Mouse (Mus musculus) lung, postnatal 0 days (tissue): ENCODE measurements around the gene Trappc10. TPM values are rescaled to one million over a fixed set of nuclear protein-coding genes. Genes with fewer than 3 reads are reported as not detected.

ENCODE experiments used
- ATAC-seq: fragments of 200-750 bp; cut with Nextera tagmentation; 2 replicates; pipeline ENCODE4 v1.8.0; 2017; ENCODE audit warnings: moderate library complexity
- DNase-seq: peaks from one replicate; pipeline ENCODE4 v3.0.0-alpha.2; 2016; ENCODE audit warnings: low spot score
- H3K27ac ChIP-seq: fragments of 300-500 bp; sonication (generic); 2 replicates; pipeline ENCODE4 v1.5.1; 2014; ENCODE audit warnings: antibody characterized with exemption, mild to moderate bottlenecking, low read length, mixed read lengths
- H3K27me3 ChIP-seq: fragments of 300-500 bp; sonication (generic); replicated peaks from 2 replicates; pipeline ENCODE4 v1.6.1; 2014; ENCODE audit warnings: low read length, mixed read lengths; ENCODE audit not compliant: insufficient read depth
- H3K36me3 ChIP-seq: fragments of 300-500 bp; sonication (generic); 2 replicates; pipeline ENCODE4 v1.6.1; 2014; ENCODE audit warnings: low read length, mixed read lengths; ENCODE audit not compliant: insufficient read depth
- H3K4me1 ChIP-seq: fragments of 300-500 bp; sonication (generic); 2 replicates; pipeline ENCODE4 v1.6.1; 2014; ENCODE audit warnings: antibody characterized with exemption, low read depth, low read length, mixed read lengths; ENCODE audit not compliant: insufficient read depth
- H3K4me2 ChIP-seq: fragments of 300-500 bp; sonication (generic); replicated peaks from 2 replicates; pipeline ENCODE4 v1.6.1; 2014; ENCODE audit warnings: low read depth, mild to moderate bottlenecking, low read length, moderate library complexity, mixed read lengths
- H3K4me3 ChIP-seq: fragments of 300-500 bp; sonication (generic); 2 replicates; pipeline ENCODE4 v1.5.1; 2014; ENCODE audit warnings: low read depth, low read length
- H3K9ac ChIP-seq: fragments of 300-500 bp; sonication (generic); replicated peaks from 2 replicates; pipeline ENCODE4 v1.6.1; 2014; ENCODE audit warnings: low read depth, mild to moderate bottlenecking
- H3K9me3 ChIP-seq: fragments of 300-500 bp; sonication (generic); 2 replicates; pipeline ENCODE4 v1.6.1; 2016; ENCODE audit warnings: low read length, mixed read lengths
- CTCF ChIP-seq: IDR thresholded peaks from 2 replicates; pipeline ENCODE4 v1.5.1; 2016; ENCODE audit warnings: antibody characterized with exemption, mild to moderate bottlenecking
- EP300 ChIP-seq: IDR thresholded peaks from 2 replicates; pipeline ENCODE4 v1.6.1; 2016; ENCODE audit warnings: antibody characterized with exemption, mild to moderate bottlenecking, control low read depth
- WGBS: fragments of 180-500 bp; shearing (Covaris S2); extraction: QIAGEN DNeasy Blood & Tissue Kit; methylation state at CpG from one replicate; pipeline ENCODE4 v1.1.7; 2014; 5-methylcytosine and 5-hydroxymethylcytosine counted together
- polyA plus RNA-seq: library from polyadenylated mRNA; unstranded; fragments of >200 nt; fragmentation: Nextera tagmentation; extraction: Ambion mirVana; gene quantifications from 2 replicates; pipeline ENCODE4 v1.2.1, GENCODE M21; 2015

Trappc10 gene
- polyA plus RNA-seq, 1 experiment from 2014 or later = 19.2 TPM

GRCm38 (mm10) chr10:78287465-78288132 is 43.2 kb upstream of the Trappc10 start:
- ATAC-seq = peak; percentile 8; the same call in 1 of the 2 replicates
- no peaks in the 10 kb centered on the region for H3K27me3 ChIP-seq

DNA sequence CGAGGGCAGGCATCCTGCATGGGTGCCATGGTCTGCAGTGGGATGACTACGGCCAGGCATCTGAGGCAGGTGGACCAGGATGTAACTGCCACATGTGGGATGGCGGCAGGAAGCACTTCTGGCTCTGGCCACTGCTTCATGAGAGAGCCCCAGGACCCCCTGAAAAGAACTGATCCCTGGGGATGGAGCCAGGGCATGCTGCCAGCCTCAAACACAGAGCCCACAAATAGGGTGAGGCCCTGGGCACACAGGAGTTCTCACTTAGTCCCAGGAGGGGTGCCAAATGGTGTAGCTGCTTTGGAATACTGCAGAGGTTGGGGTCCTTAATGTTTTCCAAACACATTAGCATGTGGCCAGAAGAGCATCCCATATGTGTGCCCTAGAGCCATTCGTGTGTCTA is 41.5 kb upstream of the Trappc10 start:
- Histone ChIP-seq H3K9ac (no peak overlapping the region), H3K4me2 (no peak overlapping the region), H3K4me1 (no peaks in the 10 kb centered on the region), H3K4me3 (no peak overlapping the region), H3K27ac (no peak overlapping the region), H3K9me3 (no peaks in the 10 kb centered on the region), H3K36me3 (peaks cover 45% of the 10 kb centered on the region), H3K27me3 (no peaks in the 10 kb centered on the region)
- 83% methylated on average over 4 of the region's 4 CpGs for WGBS
- TF ChIP-seq CTCF (no peak), EP300 (no peak)
- DNase-seq (no peak), ATAC-seq (no peak)

More at GRCm38 (mm10) chr10:78287465-78288132, 43.2 kb upstream of the Trappc10 start:
- H3K4me1 ChIP-seq = no peaks in the 10 kb centered on the region
- TF ChIP-seq CTCF (no peak), EP300 (no peak)
- H3K36me3 ChIP-seq = peaks cover 30% of the 10 kb centered on the region
- no peak overlapping the region for H3K4me2 ChIP-seq
- H3K27ac ChIP-seq = no peak overlapping the region
- DNase-seq = no peak
- no peak overlapping the region for H3K4me3 ChIP-seq
- H3K9me3 ChIP-seq = no peaks in the 10 kb centered on the region
- H3K9ac ChIP-seq = no peak overlapping the region
- 67% methylated on average over 22 of the region's 22 CpGs for WGBS

GRCm38 (mm10) chr10:78285409-78285808 is 41.0 kb upstream of the Trappc10 start:
- 85% methylated on average over 6 of the region's 6 CpGs for WGBS
- ATAC-seq (no peak), DNase-seq (no peak)
- H3K27me3 ChIP-seq = no peaks in the 10 kb centered on the region
- no peak overlapping the region for H3K9ac ChIP-seq
- H3K36me3 ChIP-seq = peaks cover 45% of the 10 kb centered on the region
- H3K27ac ChIP-seq = no peak overlapping the region
- H3K9me3 ChIP-seq = no peaks in the 10 kb centered on the region
- TF ChIP-seq CTCF = no peak
- TF ChIP-seq EP300 = no peak
- H3K4me2 ChIP-seq = no peak overlapping the region
- H3K4me3 ChIP-seq = no peak overlapping the region
- H3K4me1 ChIP-seq = no peaks in the 10 kb centered on the region

GRCm38 (mm10) chr10:78284812-78285211 is 40.4 kb upstream of the Trappc10 start:
- WGBS = 86% methylated on average over 12 of the region's 12 CpGs
- Histone ChIP-seq H3K27ac (no peak overlapping the region), H3K27me3 (no peaks in the 10 kb centered on the region), H3K4me3 (no peak overlapping the region), H3K36me3 (peaks cover 45% of the 10 kb centered on the region), H3K9me3 (no peaks in the 10 kb centered on the region), H3K9ac (no peak overlapping the region), H3K4me2 (no peak overlapping the region), H3K4me1 (no peaks in the 10 kb centered on the region)
- no peak for DNase-seq
- no peak for ATAC-seq
- TF ChIP-seq CTCF = no peak
- no peak for TF ChIP-seq EP300

- no peak for ATAC-seq
Observed at GRCm38 (mm10) chr10:78282411-78282810, 38.0 kb upstream of the Trappc10 start.

DNA sequence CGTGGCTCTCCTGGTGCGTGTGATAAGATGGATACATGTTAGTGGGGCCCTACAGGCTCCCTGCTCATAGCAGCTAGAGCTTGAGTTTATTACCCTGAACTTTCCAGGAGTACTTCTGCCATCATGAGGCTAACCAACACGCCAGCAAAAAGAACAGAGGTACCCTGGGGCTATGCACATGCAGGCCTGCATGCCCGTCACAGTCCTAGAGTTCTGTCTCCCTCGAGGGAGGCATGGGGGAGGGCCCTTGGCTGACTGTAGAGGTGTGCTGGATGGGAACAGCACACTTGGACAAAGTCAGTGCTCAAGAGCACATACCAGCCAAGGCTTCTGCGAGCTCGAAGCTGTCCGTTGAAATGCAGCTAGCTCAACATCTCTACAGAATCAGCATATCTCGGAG is 36.0 kb upstream of the Trappc10 start:
- TF ChIP-seq EP300 (no peak), CTCF (no peak)
- Histone ChIP-seq H3K4me3 (no peak overlapping the region), H3K36me3 (peaks cover 29% of the 10 kb centered on the region; the same call in 1 of the 2 replicates), H3K4me2 (no peak overlapping the region), H3K27ac (no peak overlapping the region), H3K9me3 (no peaks in the 10 kb centered on the region), H3K27me3 (no peaks in the 10 kb centered on the region), H3K9ac (no peak overlapping the region), H3K4me1 (no peaks in the 10 kb centered on the region)
- WGBS = 92% methylated on average over 9 of the region's 9 CpGs
- ATAC-seq (no peak), DNase-seq (no peak)

More at GRCm38 (mm10) chr10:78282411-78282810, 38.0 kb upstream of the Trappc10 start:
- no peaks in the 10 kb centered on the region for H3K9me3 ChIP-seq
- H3K36me3 ChIP-seq = peaks cover 48% of the 10 kb centered on the region
- H3K4me1 ChIP-seq = no peaks in the 10 kb centered on the region
- no peaks in the 10 kb centered on the region for H3K27me3 ChIP-seq
- no peak for DNase-seq
- no peak overlapping the region for H3K27ac ChIP-seq
- H3K9ac ChIP-seq = no peak overlapping the region
- TF ChIP-seq EP300 (no peak), CTCF (no peak)
- no peak overlapping the region for H3K4me3 ChIP-seq
- 76% methylated on average over 4 of the region's 4 CpGs for WGBS
- H3K4me2 ChIP-seq = no peak overlapping the region
